Mouse (Mus musculus): ENCODE measurements around the gene Slc15a2. TPM values are rescaled to one million over a fixed set of nuclear protein-coding genes. Genes with fewer than 3 reads are reported as not detected.

The Slc15a2 gene
- total RNA-seq, 2 experiments from 2014 or later = 1.6 TPM

DNA sequence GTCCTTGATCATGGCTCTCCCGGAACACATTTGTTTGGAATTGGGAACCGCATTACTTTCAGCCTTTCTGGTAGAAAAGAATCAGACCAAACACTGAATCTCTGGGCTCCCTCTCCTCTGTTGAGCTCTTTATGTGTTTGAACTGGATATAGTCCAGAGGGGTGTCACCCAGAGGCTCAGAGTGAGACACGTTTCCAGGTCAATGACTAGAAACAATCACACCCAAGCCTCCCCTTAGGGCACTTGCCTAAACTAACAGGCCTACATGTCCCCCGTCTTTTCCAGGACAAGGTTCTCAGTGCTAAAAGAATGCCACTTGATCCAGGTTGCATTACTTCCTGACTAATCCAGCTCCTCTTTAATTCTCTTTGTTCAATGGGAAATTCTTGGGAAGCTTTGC, 13.9 kb downstream of the Slc15a2 start:
- DNase-seq (ENCODE audit: low spot score) = no peak
- intact Hi-C loops (cut with DNase I) = no loop called here

- no peak for DNase-seq (ENCODE audit: low spot score)
Measured at GRCm38 (mm10) chr16:36770191-36770771, 14.5 kb downstream of the Slc15a2 start.

GRCm38 (mm10) chr16:36751979-36752378, 32.8 kb downstream of the Slc15a2 start:
- DNase-seq (ENCODE audit: low spot score) = no peak
- intact Hi-C loops (cut with DNase I) = no loop called here

More at GRCm38 (mm10) chr16:36770191-36770771, 14.5 kb downstream of the Slc15a2 start:
- intact Hi-C loops (cut with DNase I) = no loop called here

- intact Hi-C loops (cut with DNase I) = no loop called here
- DNase-seq (ENCODE audit: low spot score) = no peak
Measured at GRCm38 (mm10) chr16:36747767-36748166, 37.0 kb downstream of the Slc15a2 start.

- intact Hi-C loops (cut with DNase I) = no loop called here
Measured at GRCm38 (mm10) chr16:36747068-36747467, 37.7 kb downstream of the Slc15a2 start.

DNA sequence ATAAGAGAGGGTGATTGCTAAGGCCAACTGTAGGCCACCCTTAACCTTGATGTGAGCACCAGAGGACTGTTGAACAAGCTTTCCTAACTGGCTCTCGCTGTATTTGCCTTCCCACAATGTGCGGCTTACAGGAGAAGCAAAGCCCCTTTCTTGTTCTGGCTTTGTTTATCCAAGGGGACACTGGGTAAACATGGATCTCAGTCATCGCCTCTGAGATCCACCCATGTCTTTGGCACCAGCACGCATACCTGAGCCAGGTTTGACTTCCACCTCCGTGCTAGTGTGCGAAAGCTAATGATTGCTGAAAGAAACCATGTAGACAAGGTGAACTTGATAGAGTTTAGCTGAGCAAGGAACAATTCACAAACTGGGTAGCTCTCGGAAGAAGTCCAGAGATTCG, 41.2 kb downstream of the Slc15a2 start:
- DNase-seq (ENCODE audit: low spot score) = no peak

More at GRCm38 (mm10) chr16:36747068-36747467, 37.7 kb downstream of the Slc15a2 start:
- DNase-seq (ENCODE audit: low spot score) = no peak

GRCm38 (mm10) chr16:36739404-36739930, 45.3 kb downstream of the Slc15a2 start:
- intact Hi-C loops (cut with DNase I) = no loop called here
- no peak for DNase-seq (ENCODE audit: low spot score)

More for the DNA sequence above, 41.2 kb downstream of the Slc15a2 start:
- intact Hi-C loops (cut with DNase I) = no loop called here

DNA sequence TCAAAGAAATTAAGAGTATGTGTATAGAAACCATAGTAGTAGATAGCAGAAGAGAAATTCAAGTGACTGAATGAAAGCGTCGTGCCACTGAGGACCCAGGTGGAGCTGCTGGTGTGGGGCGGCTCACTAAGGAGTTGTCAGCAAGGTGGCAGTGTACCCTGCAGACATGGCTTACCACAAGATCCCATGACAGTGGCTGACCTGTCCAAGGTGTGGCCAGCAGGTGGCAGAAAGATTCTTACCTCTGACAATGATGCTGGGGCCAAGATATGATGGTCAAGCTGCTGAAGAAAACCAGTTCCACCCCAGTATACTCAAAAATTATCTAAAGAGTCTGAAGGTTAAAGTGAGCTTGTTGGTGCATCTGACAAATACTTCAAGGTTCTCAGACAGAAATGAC, 49.3 kb downstream of the Slc15a2 start:
- intact Hi-C loops (cut with DNase I) = no loop called here
- no peak for DNase-seq (ENCODE audit: low spot score)

- intact Hi-C loops (cut with DNase I) = no loop called here
- no peak for DNase-seq (ENCODE audit: low spot score)
Measured at GRCm38 (mm10) chr16:36733827-36734226, 50.9 kb downstream of the Slc15a2 start.

- DNase-seq (ENCODE audit: low spot score) = no peak
- intact Hi-C loops (cut with DNase I) = no loop called here
Measured at GRCm38 (mm10) chr16:36732572-36732971, 52.2 kb downstream of the Slc15a2 start.

- DNase-seq (ENCODE audit: low spot score) = no peak
- intact Hi-C loops (cut with DNase I) = no loop called here
Measured at GRCm38 (mm10) chr16:36728959-36729358, 55.8 kb downstream of the Slc15a2 start.

DNA sequence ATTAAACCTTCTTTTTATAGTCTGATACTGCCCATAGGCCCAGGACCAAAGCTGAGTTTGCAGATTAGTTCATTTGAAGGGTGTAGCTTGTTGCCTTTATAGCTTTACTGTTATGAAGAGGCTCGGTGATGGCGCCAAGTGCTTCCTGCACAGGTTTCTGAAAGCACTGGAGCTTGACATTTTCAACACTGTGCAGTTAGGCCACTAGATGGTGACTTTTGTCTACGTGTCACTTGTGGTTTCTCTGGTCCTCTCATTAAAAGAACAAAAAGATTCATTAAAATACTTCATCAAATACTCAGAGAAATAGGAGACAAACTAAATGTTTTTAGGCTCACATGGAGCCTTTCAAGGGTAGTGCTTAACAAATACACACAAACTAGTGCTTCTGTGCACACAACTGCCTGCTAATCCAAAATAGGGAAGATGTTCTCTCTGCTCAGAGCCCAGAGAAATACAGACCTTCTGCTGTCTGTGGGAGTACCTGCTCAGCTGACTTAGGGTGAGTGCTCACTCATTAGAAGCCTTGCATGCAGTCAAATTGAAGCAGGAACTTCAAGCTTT, 60.8 kb downstream of the Slc15a2 start:
- intact Hi-C loops (cut with DNase I) = loop anchor here (5.0 kb wide), 1 partner anchor 93 kb away; no protein-coding TSS in a partner anchor
- no peak for DNase-seq (ENCODE audit: low spot score)

- intact Hi-C loops (cut with DNase I) = loop anchor here (5.0 kb wide), 1 partner anchor 95 kb away; no protein-coding TSS in a partner anchor
- no peak for DNase-seq (ENCODE audit: low spot score)
Measured at GRCm38 (mm10) chr16:36722739-36723138, 62.0 kb downstream of the Slc15a2 start.

- no peak for DNase-seq (ENCODE audit: low spot score)
- intact Hi-C loops (cut with DNase I) = loop anchor here (5.0 kb wide), 1 partner anchor 97 kb away; no protein-coding TSS in a partner anchor
Measured at GRCm38 (mm10) chr16:36720194-36721055, 64.3 kb downstream of the Slc15a2 start.

- DNase-seq (ENCODE audit: low spot score) = no peak
- intact Hi-C loops (cut with DNase I) = loop anchor here (10.0 kb wide), 1 partner anchor 244 kb away; no protein-coding TSS in a partner anchor
Measured at GRCm38 (mm10) chr16:36718637-36719036, 66.1 kb downstream of the Slc15a2 start.

DNA sequence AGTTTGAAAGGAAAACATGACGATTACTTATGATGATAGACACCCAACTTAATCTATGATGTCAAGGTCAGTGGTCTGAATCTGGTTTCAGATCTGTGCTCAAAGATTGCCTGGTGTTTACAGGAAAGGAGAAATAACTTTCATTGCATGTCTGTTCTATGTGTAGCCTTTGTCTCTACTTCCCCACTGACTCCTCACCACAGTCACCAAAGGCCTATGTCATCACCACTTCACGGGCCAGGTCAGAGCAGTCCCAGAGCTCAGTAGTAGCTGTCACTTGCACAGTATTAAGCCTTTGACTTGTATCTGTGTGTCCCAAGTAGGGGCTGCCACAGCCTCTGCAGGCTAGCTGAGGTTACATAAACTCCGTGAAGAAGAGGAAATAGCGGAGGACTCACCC, 67.3 kb downstream of the Slc15a2 start:
- intact Hi-C loops (cut with DNase I) = loop anchor here (10.0 kb wide), 1 partner anchor 243 kb away; no protein-coding TSS in a partner anchor

GRCm38 (mm10) chr16:36711760-36712159, 73.0 kb downstream of the Slc15a2 start:
- no peak for DNase-seq (ENCODE audit: low spot score)
- intact Hi-C loops (cut with DNase I) = loop anchor here (10.0 kb wide), 1 partner anchor 237 kb away; no protein-coding TSS in a partner anchor

More for the DNA sequence above, 67.3 kb downstream of the Slc15a2 start:
- DNase-seq (ENCODE audit: low spot score) = no peak

- DNase-seq (ENCODE audit: low spot score) = no peak
- intact Hi-C loops (cut with DNase I) = loop anchor here (10.0 kb wide), 1 partner anchor 236 kb away; no protein-coding TSS in a partner anchor
Measured at GRCm38 (mm10) chr16:36710794-36711193, 74.0 kb downstream of the Slc15a2 start.

DNA sequence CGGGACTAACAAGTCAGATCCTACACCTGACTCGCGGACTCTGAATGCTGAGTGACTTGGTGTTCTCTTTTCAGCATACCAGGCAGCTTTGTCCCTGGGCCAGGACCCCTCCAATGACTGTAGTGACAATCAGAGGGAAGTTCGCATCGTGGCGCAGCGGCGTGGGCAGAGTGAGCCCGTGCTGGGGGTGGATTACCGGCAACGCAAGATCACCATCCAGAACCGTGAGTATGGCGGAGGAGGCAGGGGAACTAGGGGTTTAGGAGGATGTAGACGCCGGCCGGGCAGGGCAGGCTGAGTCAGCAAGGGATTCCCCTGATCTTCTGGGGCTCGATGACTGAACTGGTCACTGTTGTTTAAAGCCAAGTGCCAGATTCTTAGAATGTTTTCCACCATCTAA, 75.4 kb downstream of the Slc15a2 start:
- intact Hi-C loops (cut with DNase I) = no loop called here
- DNase-seq (ENCODE audit: low spot score) = no peak

DNA sequence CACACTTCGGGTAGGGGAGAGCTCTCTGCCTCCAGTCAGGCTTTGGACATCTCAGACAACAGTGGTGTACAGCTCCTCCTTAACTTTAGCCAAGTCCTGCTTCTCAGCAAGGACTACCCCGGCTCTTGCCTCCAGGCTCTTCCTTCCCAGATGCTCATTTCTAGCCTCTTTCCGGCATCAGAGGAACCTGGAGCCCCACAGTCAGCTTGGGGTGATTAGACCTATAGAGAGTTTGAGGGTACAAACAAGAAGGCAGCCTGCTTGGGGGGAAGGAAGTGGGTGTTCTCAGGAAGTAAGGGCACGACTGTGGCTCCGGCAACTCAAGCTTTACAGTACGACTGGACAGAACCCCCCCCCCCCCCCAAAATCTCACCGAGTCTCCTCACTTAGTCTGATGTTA, 76.0 kb downstream of the Slc15a2 start:
- no peak for DNase-seq (ENCODE audit: low spot score)
- intact Hi-C loops (cut with DNase I) = no loop called here

All from heart, postnatal 25 days (tissue).